Mouse (Mus musculus) erythroid progenitor cell, adult 5-6 weeks (primary cell): Measurements from ENCODE around the gene Aktip. TPM values are rescaled to one million over a fixed set of nuclear protein-coding genes. Genes with fewer than 3 reads are reported as not detected.

Experiments
- ATAC-seq: replicated peaks from 2 replicates; pipeline ENCODE4 v1.8.0; 2016; ENCODE audit warnings: moderate number of reproducible peaks, mild to moderate bottlenecking, moderate TSS enrichment, inconsistent platforms; ENCODE audit not compliant: poor library complexity, low FRiP score, severe bottlenecking
- total RNA-seq, 2 experiments: library from RNA; stranded (forward) in 1 of 2; stranded (reverse) in 1 of 2; fragments of 150-400 nt in 1 of 2; fragments of 186-747, 209-891 nt in 1 of 2; gene quantifications; 2 replicates each; pipeline versions ENCODE4 v1.2.3 to v1.2.4; 2015 to 2017; ENCODE audit warnings: low replicate concordance in 2 of 2

The Aktip gene
- total RNA-seq, 2 experiments from 2014 or later: 0.23 to 3.4 TPM

DNA sequence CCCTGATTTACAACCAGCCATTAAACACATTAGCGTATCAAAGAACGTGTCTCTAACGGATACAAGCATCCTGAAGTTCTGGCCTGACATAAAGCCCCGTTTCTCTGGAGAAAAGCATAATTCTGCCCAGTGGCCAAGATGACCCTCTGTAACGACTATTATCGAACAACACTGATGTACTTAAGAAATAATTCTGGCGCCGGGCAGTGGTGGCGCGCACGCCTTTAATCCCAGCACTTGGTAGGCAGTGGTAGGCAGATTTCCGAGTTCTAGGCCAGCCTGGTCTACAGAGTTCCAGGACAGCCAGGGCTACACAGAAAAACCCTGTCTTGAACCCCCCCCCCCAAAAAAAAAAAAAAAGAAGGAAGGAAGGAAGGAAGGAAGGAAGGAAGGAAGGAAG, 65.1 kb downstream of the Aktip start:
- ATAC-seq: no peak

DNA sequence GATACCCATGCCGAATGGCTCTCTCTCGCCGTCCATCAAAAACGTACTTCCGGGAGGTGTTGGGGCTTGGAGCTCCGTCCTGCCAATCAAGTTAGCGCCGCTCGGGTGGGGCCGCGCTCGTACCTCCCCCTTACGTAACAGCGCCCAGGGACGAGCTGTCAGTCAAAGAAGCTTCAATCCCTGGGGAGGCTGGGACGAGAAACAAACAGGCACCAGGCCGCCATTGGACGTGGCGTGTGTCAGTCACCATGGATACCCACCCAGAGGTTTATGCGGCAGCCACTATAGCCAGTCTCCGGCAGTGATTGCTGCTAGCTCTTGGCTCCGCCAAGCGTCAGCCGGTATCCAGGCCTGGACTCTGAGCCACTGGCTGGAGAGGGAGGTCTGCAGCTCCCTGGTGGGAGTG, 65.7 kb downstream of the Aktip start:
- peak; percentile 97 for ATAC-seq

DNA sequence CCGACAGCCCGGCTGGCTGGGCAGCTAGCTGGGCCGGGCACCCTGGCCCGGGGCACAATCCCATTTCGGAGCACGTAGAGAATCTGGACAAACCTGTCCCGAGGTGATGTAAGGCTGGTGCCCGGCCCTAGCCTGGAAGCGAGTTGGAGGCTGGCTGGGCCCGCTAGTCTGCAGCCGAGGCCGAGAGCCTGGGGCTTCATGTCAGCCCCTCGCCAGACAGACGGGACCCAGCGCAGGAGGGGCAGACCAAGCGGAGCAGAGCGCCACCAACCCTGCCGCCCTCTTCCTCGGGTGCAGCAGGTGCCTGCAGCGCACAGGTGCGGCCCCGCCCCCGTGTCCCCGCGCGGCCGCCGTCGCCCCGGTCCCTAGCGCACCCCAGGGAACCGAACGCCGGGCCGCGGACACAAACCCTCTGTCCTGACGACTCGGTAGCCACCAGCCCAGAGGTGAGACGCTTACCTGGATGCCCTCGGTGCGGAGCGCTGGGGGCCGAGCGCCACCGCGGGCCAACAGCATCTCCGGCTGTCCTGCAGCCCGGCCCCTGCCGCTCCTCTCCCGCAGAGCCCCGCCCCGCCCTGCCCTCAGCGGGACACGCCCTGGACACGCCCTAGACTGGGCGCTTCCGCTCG, 66.2 kb downstream of the Aktip start:
- peak; percentile 11; the same call in 1 of the 2 replicates for ATAC-seq

DNA sequence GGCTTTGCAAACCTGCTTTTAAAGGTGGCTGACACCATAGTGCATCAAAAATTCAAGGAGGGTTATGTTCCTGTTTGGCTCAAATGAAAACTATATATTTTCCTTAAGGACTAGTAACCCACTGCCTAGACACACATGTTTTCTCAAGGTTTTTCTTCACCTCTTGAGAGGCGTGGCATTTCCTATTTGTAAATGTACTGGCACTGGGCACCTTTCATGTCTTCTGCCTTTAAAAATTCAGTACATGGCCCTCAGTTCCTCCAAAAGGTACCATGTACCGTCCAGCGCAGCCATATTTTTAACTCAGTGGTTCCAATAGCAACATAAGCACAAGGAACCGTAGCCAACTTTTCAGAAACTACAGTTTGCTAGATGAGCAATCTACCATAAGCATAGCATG, 67.0 kb downstream of the Aktip start:
- ATAC-seq: no peak

DNA sequence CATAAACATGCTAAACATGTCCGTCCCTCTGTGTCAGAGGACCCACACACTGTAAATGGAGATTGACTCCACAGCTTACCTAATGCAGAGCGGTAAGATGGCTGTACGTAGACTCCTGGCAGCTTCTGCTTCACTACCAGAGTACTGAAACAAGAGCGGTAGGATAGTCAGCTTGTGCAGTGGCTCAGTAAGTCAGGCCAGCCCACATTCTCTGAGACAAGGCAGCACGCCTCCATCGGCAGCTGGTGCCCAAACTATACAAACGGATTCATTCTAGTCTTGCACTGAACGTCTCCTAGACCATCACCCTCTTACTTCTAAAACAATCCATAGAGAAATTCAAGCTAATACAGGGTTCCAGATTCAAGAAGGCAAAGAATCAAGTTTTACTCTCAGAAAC, 73.0 kb downstream of the Aktip start:
- no peak for ATAC-seq

DNA sequence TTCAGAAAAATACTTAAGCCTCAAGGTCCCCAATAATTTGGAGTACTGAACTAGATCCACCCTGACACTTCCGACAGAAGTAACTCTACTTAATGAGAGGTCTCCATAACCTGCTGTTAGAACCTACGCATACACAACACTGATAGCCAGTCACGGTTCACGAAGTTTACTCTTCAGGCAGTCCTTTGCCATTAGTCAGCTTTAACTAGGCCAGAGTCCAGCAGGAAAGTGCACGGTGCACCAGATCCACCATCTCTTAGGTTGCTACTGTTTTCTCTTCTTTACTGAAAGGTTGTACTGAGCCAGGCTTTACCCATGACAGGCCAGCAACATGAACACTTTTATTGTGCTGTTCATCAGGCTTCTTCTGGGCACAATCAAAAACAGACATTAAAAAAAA, 75.5 kb downstream of the Aktip start:
- no peak for ATAC-seq

DNA sequence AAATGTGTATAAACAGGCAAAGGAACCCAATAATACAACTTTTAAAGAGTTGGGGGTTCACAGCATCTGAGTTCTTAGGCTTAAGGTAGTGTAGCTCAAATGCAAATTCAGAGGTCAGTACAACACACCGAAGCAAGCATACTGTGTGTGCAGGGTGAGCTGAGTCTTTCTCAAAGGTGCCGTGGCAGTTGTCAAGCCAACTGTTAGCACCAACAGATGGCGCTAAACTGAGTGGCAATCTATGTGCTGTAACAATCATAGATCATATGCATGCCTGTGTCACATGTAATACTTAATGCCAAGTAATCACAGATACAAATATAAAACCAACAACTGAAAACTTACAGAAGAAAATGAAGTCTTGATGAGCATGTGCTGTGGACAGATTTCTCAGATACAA, 81.6 kb downstream of the Aktip start:
- no peak for ATAC-seq

DNA sequence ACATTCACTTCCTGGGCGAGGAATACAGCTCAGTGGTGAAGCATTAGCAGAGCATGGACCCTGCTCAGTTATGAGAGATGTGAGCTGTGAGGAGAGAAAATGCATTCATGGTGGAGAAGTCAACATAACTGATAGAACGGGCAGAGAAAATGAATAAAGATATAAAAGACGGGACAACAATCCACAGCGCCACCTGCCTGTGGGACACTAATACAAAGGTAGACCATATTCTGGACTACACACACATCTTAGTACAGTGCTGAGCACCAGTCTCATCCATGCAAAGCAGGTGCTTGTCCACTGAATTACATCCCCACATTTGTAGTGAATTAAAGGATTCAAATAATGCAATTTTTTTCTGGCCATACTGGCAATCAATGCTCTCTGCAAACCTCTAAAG, 82.2 kb downstream of the Aktip start:
- no peak for ATAC-seq

DNA sequence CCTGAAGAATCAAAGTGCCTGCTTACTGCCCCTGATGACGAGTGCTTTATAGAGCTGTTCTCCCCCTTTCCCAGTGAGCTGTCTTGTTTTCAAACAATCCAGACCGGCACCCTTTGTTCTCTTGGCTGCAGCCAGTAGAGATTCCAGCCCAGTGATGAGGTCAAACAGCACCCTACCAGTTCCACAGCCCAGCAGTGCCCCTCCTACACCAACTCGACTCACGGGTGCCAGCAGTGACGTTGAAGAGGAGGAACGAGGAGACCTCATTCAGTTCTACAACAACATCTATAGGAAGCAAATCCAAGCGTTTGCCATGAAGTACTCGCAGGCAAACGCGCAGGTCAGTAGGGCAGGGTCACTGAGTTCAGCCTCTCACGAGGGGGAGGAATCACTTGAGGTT, 84.9 kb downstream of the Aktip start:
- no peak for ATAC-seq

DNA sequence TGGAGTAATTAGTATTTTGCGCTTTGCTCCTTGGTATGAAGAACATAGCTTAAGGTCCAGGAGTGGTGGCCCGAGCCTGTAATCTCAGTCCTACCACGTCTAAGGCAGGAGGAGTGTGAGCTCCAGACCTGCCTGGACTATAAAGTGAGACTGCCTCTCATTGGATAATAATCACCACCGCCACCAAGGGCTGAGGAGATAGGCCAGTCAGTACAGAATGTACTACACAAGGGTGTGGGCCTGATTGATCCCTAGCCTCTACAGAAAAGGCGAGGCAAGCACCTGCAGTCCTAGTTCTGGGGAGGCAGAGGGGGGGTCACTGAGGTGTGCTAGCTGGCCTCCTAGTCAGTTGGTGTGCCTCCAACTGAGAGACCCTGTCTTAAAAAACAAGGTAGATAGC, 85.3 kb downstream of the Aktip start:
- no peak for ATAC-seq

DNA sequence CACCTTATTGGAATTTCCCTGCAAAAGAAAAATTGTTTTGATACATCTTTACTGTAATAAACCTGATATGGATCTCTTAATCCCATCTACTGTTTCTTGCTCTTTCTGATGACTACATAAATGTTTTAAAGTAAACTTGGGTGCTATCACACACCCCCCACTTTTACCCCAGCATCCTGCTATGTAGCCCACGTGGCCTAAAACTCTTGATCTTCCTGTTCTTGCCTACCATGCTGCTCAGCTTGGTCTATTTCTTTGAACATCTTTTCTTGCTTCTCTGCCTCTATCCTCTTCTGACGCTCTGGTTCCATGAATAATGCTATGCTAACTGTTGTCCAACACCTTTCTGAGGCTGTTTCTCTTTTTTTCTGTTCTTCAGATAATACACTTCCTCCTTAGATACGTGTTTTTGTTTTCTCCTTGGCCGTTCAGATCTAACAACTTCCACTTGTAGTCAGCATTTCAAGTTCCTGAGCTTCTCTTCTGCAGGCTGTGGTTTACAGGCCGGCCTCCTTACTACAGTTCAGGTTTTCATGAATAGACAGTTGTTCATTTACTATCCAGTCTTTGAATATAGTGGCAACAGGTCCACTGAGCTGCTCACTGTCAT, 87.8 kb downstream of the Aktip start:
- no peak for ATAC-seq

DNA sequence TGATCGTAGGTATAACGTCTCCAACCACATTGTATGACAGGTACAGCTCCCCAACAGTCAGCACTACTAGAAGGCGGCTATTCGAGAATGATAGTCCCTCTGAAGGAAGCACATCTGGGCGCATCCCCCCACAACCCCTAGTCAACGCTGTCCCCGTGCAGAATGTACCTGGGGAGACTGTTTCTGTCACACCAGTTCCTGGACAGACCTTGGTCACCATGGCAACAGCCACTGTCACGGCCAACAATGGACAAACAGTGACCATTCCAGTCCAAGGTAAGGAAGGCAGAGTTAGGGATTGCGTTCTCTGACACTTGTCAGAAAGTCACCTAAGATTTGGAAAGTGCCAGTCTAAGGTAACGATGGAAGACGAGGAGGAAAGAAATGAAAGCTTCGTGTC, 93.5 kb downstream of the Aktip start:
- no peak for ATAC-seq

DNA sequence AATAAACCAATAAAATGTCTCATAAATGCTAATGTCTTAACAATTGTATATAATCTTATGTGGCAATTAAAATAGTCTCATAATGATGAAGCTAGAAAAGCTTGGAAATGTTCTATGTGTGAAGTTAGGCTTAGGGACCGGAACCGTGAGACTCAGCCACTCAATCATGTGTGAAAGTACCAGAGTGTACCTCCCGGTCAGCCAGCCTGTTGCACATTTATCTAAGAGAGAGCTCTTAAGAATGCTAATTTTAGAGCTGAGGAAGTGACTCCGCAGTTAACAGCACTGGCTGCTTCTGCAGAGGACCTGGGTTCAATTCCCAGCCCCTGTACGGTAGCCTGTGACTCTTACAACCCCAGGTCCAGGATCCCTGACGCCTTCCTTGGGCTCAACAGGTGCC, 101.7 kb downstream of the Aktip start:
- no peak for ATAC-seq

DNA sequence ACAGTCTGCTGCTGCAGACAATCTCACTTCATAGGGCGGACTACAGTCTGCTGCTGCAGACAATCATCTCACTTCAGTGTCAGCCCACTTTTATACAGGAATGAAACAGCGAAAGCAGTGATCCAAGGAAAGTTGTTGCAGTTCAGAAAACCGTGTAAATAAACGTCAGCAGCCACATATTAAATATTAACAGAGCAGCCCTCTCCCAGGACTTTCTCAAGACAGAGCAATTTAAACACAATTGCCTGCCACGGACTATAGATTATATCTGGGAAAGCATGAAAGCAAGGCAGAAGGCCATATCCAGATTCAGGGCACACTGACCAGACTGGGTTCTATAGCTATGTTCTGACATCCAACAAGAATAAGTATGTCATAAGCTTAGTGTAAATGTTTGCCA, 105.6 kb downstream of the Aktip start:
- ATAC-seq: no peak

DNA sequence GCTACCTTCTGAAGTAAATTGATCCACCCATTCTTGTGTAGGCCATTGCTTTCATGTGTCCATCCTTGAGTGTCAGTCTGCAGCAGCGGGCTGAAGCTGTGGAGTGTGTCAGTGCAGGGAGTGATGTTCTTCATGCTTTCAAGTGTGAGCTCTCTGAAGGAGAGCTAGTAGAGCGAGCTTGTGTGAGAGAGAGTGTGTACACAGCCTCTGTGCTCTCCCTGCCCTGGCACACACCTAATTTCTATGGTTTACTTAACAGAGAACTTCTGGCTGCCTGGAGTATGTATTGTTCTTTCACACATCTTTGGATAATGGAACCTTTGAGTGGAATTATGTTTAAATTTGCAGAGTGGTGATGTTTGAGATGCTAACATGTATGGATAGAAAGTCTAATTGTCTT, 110.2 kb downstream of the Aktip start:
- ATAC-seq: no peak

DNA sequence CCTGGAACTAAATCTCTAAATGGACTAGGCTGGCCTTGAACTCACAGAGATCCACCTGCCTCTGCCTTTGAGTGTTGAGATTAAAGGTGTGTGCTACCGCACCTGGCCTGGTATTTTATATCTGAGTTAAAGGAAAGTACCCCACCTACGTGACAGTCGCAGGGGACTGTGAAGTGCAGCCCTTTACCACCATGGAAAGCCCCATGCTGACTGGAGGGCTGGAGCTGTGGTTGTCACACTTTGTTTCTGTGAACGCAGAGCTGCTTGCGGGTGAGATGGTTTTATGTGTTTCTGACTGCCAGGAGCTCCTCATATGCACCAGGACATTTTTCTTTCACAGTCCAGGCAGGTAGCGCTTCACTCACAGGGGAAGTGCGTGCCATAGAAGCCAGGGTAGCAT, 111.3 kb downstream of the Aktip start:
- ATAC-seq: no peak

DNA sequence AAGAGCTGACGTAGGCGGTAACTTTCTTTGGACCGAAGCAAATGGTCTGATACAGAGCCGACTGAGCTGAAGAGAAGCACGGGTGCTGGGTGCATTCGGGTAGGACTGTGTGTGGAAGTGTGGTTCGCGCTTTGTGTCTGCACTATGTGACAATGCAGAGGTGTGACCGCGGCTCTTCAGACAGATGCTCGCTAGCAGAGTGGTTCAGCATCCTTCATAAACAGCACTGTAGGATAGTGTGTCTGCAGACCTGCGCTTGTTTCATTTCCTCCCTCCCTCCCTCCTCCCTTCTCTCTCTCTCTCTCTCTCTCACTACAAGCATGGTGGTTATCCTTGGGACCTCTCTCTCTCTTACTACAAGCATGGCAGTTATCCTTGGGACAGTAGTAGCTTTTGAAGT, 117.3 kb downstream of the Aktip start:
- ATAC-seq: no peak

DNA sequence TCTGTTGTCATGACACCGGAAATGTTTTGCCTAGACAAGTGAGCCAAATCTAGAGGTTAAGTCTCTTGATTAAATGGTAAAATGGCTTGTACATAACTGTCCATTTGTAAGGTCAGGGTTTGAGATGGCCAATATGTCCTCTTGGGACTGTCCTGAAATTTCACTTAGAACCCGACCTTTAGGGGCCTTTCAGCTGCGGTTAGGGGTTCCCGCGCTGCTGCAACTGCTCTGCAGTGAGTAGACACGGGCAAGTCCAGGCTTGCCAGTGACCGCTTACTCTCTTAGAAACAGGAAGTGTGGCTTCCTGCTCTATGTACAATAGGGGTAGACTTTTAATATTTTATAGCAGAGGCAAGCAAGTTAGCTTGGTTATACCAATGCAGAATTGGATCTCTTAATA, 117.9 kb downstream of the Aktip start:
- no peak for ATAC-seq

DNA sequence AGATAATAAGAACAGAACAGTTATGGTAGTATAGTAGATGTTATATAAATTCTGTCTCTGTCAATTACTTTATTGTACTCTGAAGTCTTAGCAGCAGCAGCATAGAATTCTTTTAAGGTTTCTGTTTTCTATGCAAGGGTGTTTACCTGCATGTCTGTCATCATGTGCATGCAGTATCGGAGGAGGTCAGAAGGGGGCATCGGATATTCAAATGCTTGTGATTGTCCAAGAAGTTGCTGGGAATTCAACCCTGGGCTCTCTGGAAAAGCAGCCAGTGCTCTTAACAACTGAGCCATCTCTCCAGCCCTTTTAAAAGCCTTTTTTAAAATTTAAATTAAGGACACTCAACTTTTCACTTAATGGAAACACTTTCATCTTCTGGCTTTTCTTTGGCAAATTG, 120.1 kb downstream of the Aktip start:
- no peak for ATAC-seq

DNA sequence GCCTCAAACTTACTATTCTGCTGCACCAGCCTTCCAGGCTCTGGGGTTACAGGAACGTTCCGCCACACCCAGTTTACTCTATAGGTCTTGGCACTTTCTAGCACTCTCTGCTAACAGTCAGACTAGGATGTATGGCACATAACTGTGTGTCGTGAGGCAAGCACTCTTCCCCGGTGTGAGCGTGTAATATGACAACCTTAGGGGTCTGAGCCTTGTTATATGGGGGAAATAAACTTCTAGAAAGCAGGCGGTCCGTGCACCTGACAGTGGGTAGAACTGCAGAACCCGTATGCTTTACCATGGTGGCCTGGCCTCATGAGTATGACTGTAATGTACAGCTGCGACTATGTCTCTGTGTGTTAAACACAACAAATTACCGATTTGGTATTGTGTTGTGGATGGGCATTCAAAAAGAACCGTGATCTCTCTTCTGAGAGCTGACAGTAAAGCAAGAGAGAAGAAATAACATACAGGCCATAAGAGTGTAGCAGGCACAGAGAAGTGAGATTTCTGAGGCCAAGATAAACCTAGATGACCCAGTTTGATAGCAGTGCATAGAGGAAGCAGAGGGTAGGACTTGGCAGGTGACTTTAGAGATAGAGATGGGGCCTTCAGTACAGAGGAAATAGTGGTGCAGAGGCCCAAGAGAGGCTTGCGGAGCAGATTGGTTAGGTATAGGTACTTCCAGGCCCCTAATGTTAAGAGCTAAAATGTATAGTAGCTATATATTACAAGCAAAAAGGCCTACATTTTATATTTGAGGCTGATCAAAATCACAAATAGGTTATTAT, 122.5 kb downstream of the Aktip start:
- no peak for ATAC-seq

DNA sequence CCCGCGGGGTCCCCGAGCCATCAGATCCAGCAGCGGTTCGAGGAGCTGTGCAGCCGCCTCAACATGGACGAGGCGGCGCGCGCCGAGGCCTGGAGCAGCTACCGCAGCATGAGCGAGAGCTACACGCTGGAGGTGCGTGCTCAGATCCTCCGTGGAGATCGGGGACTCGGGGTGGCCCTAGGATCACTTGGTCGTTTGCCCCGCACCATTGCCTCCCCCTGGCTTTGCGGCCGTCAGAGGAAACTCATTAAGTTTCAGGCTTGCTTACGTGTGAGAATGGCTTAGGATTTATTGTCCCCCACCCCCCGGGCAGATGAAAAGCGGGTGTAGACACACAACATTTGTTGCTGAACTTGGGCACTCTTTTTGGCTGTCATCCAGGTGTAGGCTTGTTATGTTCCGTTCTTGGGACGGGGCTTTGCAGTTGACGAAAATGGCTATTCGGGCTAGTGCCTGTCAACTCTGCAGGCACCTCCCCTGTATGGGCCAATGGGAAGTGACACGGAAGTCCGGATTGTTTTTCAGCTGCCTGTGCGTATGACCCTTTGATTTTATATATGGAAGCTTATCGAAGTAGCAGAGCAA, 129.4 kb downstream of the Aktip start:
- peak; percentile 77 for ATAC-seq
